8 mouse cellular contexts compared by ENCODE assay signal in the genomic region with DNA sequence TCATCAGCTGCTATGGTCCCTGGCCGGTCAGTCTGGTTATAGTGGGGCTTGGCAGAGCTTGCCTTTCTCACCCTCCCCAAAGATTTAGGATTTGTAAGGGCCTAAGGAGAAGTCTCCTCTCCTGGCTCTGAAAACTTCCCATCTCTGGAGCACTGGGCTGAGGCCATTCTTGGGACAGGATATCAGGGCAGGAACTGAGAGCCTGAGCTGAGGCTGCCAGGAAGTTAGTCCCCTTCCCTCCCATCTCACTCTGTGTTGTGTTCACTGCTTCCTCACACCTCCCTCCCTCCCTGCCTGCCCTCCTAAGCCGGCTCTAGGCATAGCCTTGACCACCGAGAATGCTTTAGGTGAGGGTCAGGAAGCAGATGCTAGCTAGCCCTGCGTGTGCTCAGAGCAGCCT. TPM values are rescaled to one million over a fixed set of nuclear protein-coding genes. Genes with fewer than 3 reads are reported as not detected.
A peak's percentile ranks its signal among the peaks of the same experiment; 100 is the strongest.
DNase-seq lines count a peak whose midpoint lies in the region; ATAC-seq lines count a peak whose summit lies in the region.

No protein-coding gene starts in this region.

- peaks cover 61% of the 10 kb centered on the region for H3K4me1 ChIP-seq in kidney, embryonic 14.5 days (ENCODE audit: control insufficient read depth, insufficient read depth, low read length)
- peaks cover 69% of the 10 kb centered on the region for H3K4me1 ChIP-seq in embryonic facial prominence, embryonic 15.5 days
- H3K4me1 ChIP-seq in hindbrain, embryonic 15.5 days (replicated peaks): peaks cover 72% of the 10 kb centered on the region
- H3K4me1 ChIP-seq in midbrain, embryonic 13.5 days (replicated peaks): peaks cover 82% of the 10 kb centered on the region

- peaks cover 23% of the 10 kb centered on the region for H3K36me3 ChIP-seq in kidney, embryonic 14.5 days (ENCODE audit: control insufficient read depth, insufficient read depth, low read length)
- H3K36me3 ChIP-seq in embryonic facial prominence, embryonic 15.5 days: peaks cover 22% of the 10 kb centered on the region
- peaks cover 15% of the 10 kb centered on the region for H3K36me3 ChIP-seq in hindbrain, embryonic 15.5 days
- H3K36me3 ChIP-seq in midbrain, embryonic 13.5 days: peaks cover 18% of the 10 kb centered on the region

- H3K9me3 ChIP-seq in kidney, embryonic 14.5 days (ENCODE audit: control insufficient read depth, low read length): no peaks in the 10 kb centered on the region
- no peaks in the 10 kb centered on the region for H3K9me3 ChIP-seq in embryonic facial prominence, embryonic 15.5 days (replicated peaks)
- no peaks in the 10 kb centered on the region for H3K9me3 ChIP-seq in hindbrain, embryonic 15.5 days
- no peaks in the 10 kb centered on the region for H3K9me3 ChIP-seq in midbrain, embryonic 13.5 days

- H3K9ac ChIP-seq in kidney, embryonic 14.5 days (ENCODE audit: low read depth, low read length): peak overlapping the region; percentile 19; the same call in 1 of the 2 replicates
- H3K9ac ChIP-seq in embryonic facial prominence, embryonic 15.5 days: no peak overlapping the region
- H3K9ac ChIP-seq in hindbrain, embryonic 15.5 days: peak overlapping the region; percentile 95; the same call in 1 of the 2 replicates
- peak overlapping the region; percentile 90 for H3K9ac ChIP-seq in midbrain, embryonic 13.5 days (replicated peaks)

- WGBS in kidney, embryonic 14.5 days: 4% methylated on average over 4 of the region's 4 CpGs
- 15% methylated on average over 4 of the region's 4 CpGs for WGBS in embryonic facial prominence, embryonic 15.5 days
- 4% methylated on average over 4 of the region's 4 CpGs for WGBS in hindbrain, embryonic 15.5 days
- 0% methylated on average over 4 of the region's 4 CpGs for WGBS in midbrain, embryonic 13.5 days

- no peak for DNase-seq in kidney, adult 18-20 months
- DNase-seq in urinary bladder, adult 2 months (ENCODE audit: low spot score): no peak
- DNase-seq in yolk sac, embryonic 10.5 days (ENCODE audit: low spot score): no peak
- DNase-seq in layer of hippocampus, adult 9-10 months (ENCODE audit: low spot score): no peak

- H3K4me3 ChIP-seq in kidney, embryonic 14.5 days (ENCODE audit: low read length): no peak overlapping the region
- no peak overlapping the region for H3K4me3 ChIP-seq in embryonic facial prominence, embryonic 15.5 days (replicated peaks)
- H3K4me3 ChIP-seq in hindbrain, embryonic 15.5 days: peak overlapping the region; percentile 72
- peak overlapping the region; percentile 65 for H3K4me3 ChIP-seq in midbrain, embryonic 13.5 days (replicated peaks)

- no peak for ATAC-seq in kidney, embryonic 14.5 days (ENCODE audit: low FRiP score, low TSS enrichment)
- no peak for ATAC-seq in embryonic facial prominence, embryonic 15.5 days (ENCODE audit: insufficient number of reproducible peaks, low FRiP score, low TSS enrichment, low read depth)
- ATAC-seq in hindbrain, embryonic 15.5 days (ENCODE audit: low FRiP score, low read depth): no peak
- ATAC-seq in midbrain, embryonic 13.5 days: no peak

- H3K4me2 ChIP-seq in kidney, embryonic 14.5 days (replicated peaks; ENCODE audit: low read depth, low read length): no peak overlapping the region; the same call in 1 of the 2 replicates
- peak overlapping the region; percentile 6; the same call in 1 of the 2 replicates for H3K4me2 ChIP-seq in embryonic facial prominence, embryonic 15.5 days (replicated peaks)
- peak overlapping the region; percentile 93 for H3K4me2 ChIP-seq in hindbrain, embryonic 15.5 days
- peak overlapping the region; percentile 93 for H3K4me2 ChIP-seq in midbrain, embryonic 13.5 days (replicated peaks)

- peak overlapping the region; percentile 86; the same call in 1 of the 2 replicates for H3K27ac ChIP-seq in kidney, embryonic 14.5 days (ENCODE audit: low read depth, low read length)
- H3K27ac ChIP-seq in embryonic facial prominence, embryonic 15.5 days (replicated peaks): peak overlapping the region; percentile 45
- peak overlapping the region; percentile 88 for H3K27ac ChIP-seq in hindbrain, embryonic 15.5 days (replicated peaks)
- H3K27ac ChIP-seq in midbrain, embryonic 13.5 days: peak overlapping the region; percentile 96

- H3K27me3 ChIP-seq in kidney, embryonic 14.5 days (ENCODE audit: control insufficient read depth, insufficient read depth, low read length): no peaks in the 10 kb centered on the region
- H3K27me3 ChIP-seq in embryonic facial prominence, embryonic 15.5 days: no peaks in the 10 kb centered on the region
- H3K27me3 ChIP-seq in hindbrain, embryonic 15.5 days: no peaks in the 10 kb centered on the region
- no peaks in the 10 kb centered on the region for H3K27me3 ChIP-seq in midbrain, embryonic 13.5 days

RNA-seq across cellular contexts. Expression of gene Pea15a, which starts 3.0 kb away (rescaled TPM):
- polyA plus RNA-seq in kidney, embryonic 14.5 days (2014; fragmentation: Nextera tagmentation; extraction: Ambion mirVana): 56.0 and 87.0 TPM in 2 replicates
- polyA plus RNA-seq in embryonic facial prominence, embryonic 15.5 days (2015; fragmentation: Nextera tagmentation; extraction: Ambion mirVana): 122 and 131 TPM in 2 replicates
- 454 and 489 TPM in 2 replicates for polyA plus RNA-seq in hindbrain, embryonic 15.5 days (2015; fragmentation: Nextera tagmentation; extraction: Ambion mirVana)
- 398 and 406 TPM in 2 replicates for polyA plus RNA-seq in midbrain, embryonic 13.5 days (2015; fragmentation: Nextera tagmentation; extraction: Ambion mirVana)
- polyA plus RNA-seq in urinary bladder, adult 2 months (2012; rRNA removed): 165 and 166 TPM in 2 replicates

RNA-seq across cellular contexts. Expression of gene Casq1, which starts 16.1 kb away (rescaled TPM):
- 2.8 and 3.5 TPM in 2 replicates for polyA plus RNA-seq in kidney, embryonic 14.5 days (2014; fragmentation: Nextera tagmentation; extraction: Ambion mirVana)
- 18.9 and 24.6 TPM in 2 replicates for polyA plus RNA-seq in embryonic facial prominence, embryonic 15.5 days (2015; fragmentation: Nextera tagmentation; extraction: Ambion mirVana)
- 1.4 and 2.2 TPM in 2 replicates for polyA plus RNA-seq in hindbrain, embryonic 15.5 days (2015; fragmentation: Nextera tagmentation; extraction: Ambion mirVana)
- polyA plus RNA-seq in midbrain, embryonic 13.5 days (2015; fragmentation: Nextera tagmentation; extraction: Ambion mirVana): 1.3 and 1.8 TPM in 2 replicates
- 3.2 and 3.3 TPM in 2 replicates for polyA plus RNA-seq in urinary bladder, adult 2 months (2012; rRNA removed)

RNA-seq across cellular contexts. Expression of gene Atp1a4, which starts 54.6 kb away (rescaled TPM):
- not detected in 2 replicates for polyA plus RNA-seq in kidney, embryonic 14.5 days (2014; fragmentation: Nextera tagmentation; extraction: Ambion mirVana)
- not detected in 2 replicates for polyA plus RNA-seq in embryonic facial prominence, embryonic 15.5 days (2015; fragmentation: Nextera tagmentation; extraction: Ambion mirVana)
- polyA plus RNA-seq in hindbrain, embryonic 15.5 days (2015; fragmentation: Nextera tagmentation; extraction: Ambion mirVana): 0.05 and 0.06 TPM in 2 replicates
- not detected in 2 replicates for polyA plus RNA-seq in midbrain, embryonic 13.5 days (2015; fragmentation: Nextera tagmentation; extraction: Ambion mirVana)
- not detected in 2 replicates for polyA plus RNA-seq in urinary bladder, adult 2 months (2012; rRNA removed)

RNA-seq across cellular contexts. Expression of gene Dcaf8, which starts 55.7 kb away (rescaled TPM):
- 78.3 and 114 TPM in 2 replicates for polyA plus RNA-seq in kidney, embryonic 14.5 days (2014; fragmentation: Nextera tagmentation; extraction: Ambion mirVana)
- polyA plus RNA-seq in embryonic facial prominence, embryonic 15.5 days (2015; fragmentation: Nextera tagmentation; extraction: Ambion mirVana): 135 and 140 TPM in 2 replicates
- polyA plus RNA-seq in hindbrain, embryonic 15.5 days (2015; fragmentation: Nextera tagmentation; extraction: Ambion mirVana): 84.6 and 85.8 TPM in 2 replicates
- polyA plus RNA-seq in midbrain, embryonic 13.5 days (2015; fragmentation: Nextera tagmentation; extraction: Ambion mirVana): 106 and 109 TPM in 2 replicates
- 115 and 118 TPM in 2 replicates for polyA plus RNA-seq in urinary bladder, adult 2 months (2012; rRNA removed)

RNA-seq across cellular contexts. Expression of gene Igsf8, which starts 57.9 kb away (rescaled TPM):
- 39.5 and 53.1 TPM in 2 replicates for polyA plus RNA-seq in kidney, embryonic 14.5 days (2014; fragmentation: Nextera tagmentation; extraction: Ambion mirVana)
- 71.9 and 73.4 TPM in 2 replicates for polyA plus RNA-seq in embryonic facial prominence, embryonic 15.5 days (2015; fragmentation: Nextera tagmentation; extraction: Ambion mirVana)
- 75.3 and 79.0 TPM in 2 replicates for polyA plus RNA-seq in hindbrain, embryonic 15.5 days (2015; fragmentation: Nextera tagmentation; extraction: Ambion mirVana)
- 90.3 and 112 TPM in 2 replicates for polyA plus RNA-seq in midbrain, embryonic 13.5 days (2015; fragmentation: Nextera tagmentation; extraction: Ambion mirVana)
- polyA plus RNA-seq in urinary bladder, adult 2 months (2012; rRNA removed): 54.7 and 60.0 TPM in 2 replicates

Comparison
In these comparisons a context has a peak if more than half of its experiments do, and no peak if none do; other contexts are left out.
1. H3K27ac ChIP-seq: peak in every context shown above with its lines; median percentile 96 in midbrain, embryonic 13.5 days; 88 in hindbrain, embryonic 15.5 days; 86 in kidney, embryonic 14.5 days; 45 in embryonic facial prominence, embryonic 15.5 days.
2. H3K4me3 ChIP-seq: peak in hindbrain, embryonic 15.5 days (single experiment) and midbrain, embryonic 13.5 days (single experiment); none in kidney, embryonic 14.5 days (single experiment) and embryonic facial prominence, embryonic 15.5 days (single experiment).